Mouse (Mus musculus) kidney, postnatal 0 days (tissue): Measurements from ENCODE around the gene Cap1. TPM values are rescaled to one million over a fixed set of nuclear protein-coding genes. Genes with fewer than 3 reads are reported as not detected.

Experiments
- ATAC-seq: fragments of 200-750 bp; cut with Nextera tagmentation; replicated peaks from 2 replicates; pipeline ENCODE4 v1.8.0; 2017; ENCODE audit warnings: low read depth, moderate number of reproducible peaks, moderate TSS enrichment, moderate library complexity; ENCODE audit not compliant: low FRiP score
- DNase-seq: peaks from one replicate; pipeline ENCODE4 v3.0.0-alpha.2; 2016; ENCODE audit warnings: low spot score
- H3K27ac ChIP-seq: fragments of 300-500 bp; sonication (generic); 2 replicates; pipeline ENCODE4 v1.5.1; 2014; ENCODE audit warnings: mild to moderate bottlenecking
- H3K27me3 ChIP-seq: fragments of 300-500 bp; sonication (generic); 2 replicates; pipeline ENCODE4 v1.6.1; 2014; ENCODE audit warnings: low read length, mixed read lengths; ENCODE audit not compliant: insufficient read depth
- H3K36me3 ChIP-seq: fragments of 300-500 bp; sonication (generic); 2 replicates; pipeline ENCODE4 v1.6.1; 2014; ENCODE audit warnings: low read length, mixed read lengths; ENCODE audit not compliant: insufficient read depth
- H3K4me1 ChIP-seq: fragments of 300-500 bp; sonication (generic); replicated peaks from 2 replicates; pipeline ENCODE4 v1.6.1; 2014; ENCODE audit warnings: antibody characterized with exemption, low read length, mixed read lengths; ENCODE audit not compliant: insufficient read depth
- H3K4me2 ChIP-seq: fragments of 300-500 bp; sonication (generic); 2 replicates; pipeline ENCODE4 v1.6.1; 2014; ENCODE audit warnings: mild to moderate bottlenecking, low read length, moderate library complexity, mixed read lengths
- H3K4me3 ChIP-seq: fragments of 300-500 bp; sonication (generic); replicated peaks from 2 replicates; pipeline ENCODE4 v1.5.1; 2014; ENCODE audit warnings: low read depth, low read length
- H3K9ac ChIP-seq: fragments of 300-500 bp; sonication (generic); 2 replicates; pipeline ENCODE4 v1.6.1; 2014; ENCODE audit warnings: low read depth, low read length
- H3K9me3 ChIP-seq: fragments of 300-500 bp; sonication (generic); replicated peaks from 2 replicates; pipeline ENCODE4 v1.6.1; 2016; ENCODE audit warnings: low read length, inconsistent platforms, mixed read lengths
- CTCF ChIP-seq: IDR thresholded peaks from 2 replicates; pipeline ENCODE4 v1.5.1; 2016; ENCODE audit warnings: antibody characterized with exemption, low read depth, mild to moderate bottlenecking, moderate library complexity
- WGBS: fragments of 180-500 bp; shearing (Covaris S2); extraction: QIAGEN DNeasy Blood & Tissue Kit; methylation state at CpG from one replicate; pipeline ENCODE4 v1.1.7; 2014; 5-methylcytosine and 5-hydroxymethylcytosine counted together
- polyA plus RNA-seq: library from polyadenylated mRNA; unstranded; fragments of >200 nt; fragmentation: Nextera tagmentation; extraction: Ambion mirVana; gene quantifications from 2 replicates; pipeline ENCODE4 v1.2.1, GENCODE M21; 2015

The Cap1 gene
- polyA plus RNA-seq = 63.7 and 71.2 TPM in 2 replicates

GRCm38 (mm10) chr4:122885768-122886578 lies at the start of gene Cap1:
Cap1 (minus strand) TSS chr4:122886056.
- Histone ChIP-seq H3K27ac (peak within 1 kb of the TSS; percentile 99), H3K36me3 (peaks cover 1% of the 10 kb centered on the region; the same call in 1 of the 2 replicates), H3K9ac (peak within 1 kb of the TSS; percentile 82), H3K4me2 (peak within 1 kb of the TSS; percentile 71), H3K4me1 (peaks cover 25% of the 10 kb centered on the region; the same call in 1 of the 2 replicates), H3K9me3 (no peaks in the 10 kb centered on the region), H3K4me3 (peak within 1 kb of the TSS; percentile 89), H3K27me3 (no peaks in the 10 kb centered on the region)
- ATAC-seq = peak; percentile 96
- TF ChIP-seq CTCF = no peak
- whole genome bisulfite sequencing = under 1% methylated on average over 48 of the region's 49 CpGs
- DNase-seq = peak; percentile 99

DNA sequence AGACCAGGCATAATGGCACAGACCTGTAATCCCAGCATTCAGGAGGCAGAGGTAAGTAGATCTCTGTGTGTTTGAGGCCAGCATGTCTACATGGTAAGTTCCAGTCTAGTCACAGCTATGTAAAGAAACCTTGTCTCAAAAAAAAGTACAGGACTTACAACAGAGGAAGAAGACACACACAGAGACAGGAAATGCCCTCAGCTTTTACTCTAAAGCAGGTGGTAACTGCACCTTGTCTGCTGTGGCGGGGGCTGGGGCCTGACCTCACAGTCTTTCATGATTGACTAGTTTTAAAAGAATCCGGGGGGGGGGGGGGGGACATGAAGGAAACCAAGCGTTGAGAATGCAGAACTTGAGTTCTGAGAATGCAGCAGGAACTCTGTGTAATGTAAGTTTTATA lies 48.0 kb upstream of the Cap1 start:
- Histone ChIP-seq H3K36me3 (no peaks in the 10 kb centered on the region), H3K9ac (no peak overlapping the region), H3K4me3 (no peak overlapping the region), H3K27me3 (no peaks in the 10 kb centered on the region), H3K27ac (peak overlapping the region; percentile 8; the same call in 1 of the 2 replicates), H3K9me3 (no peaks in the 10 kb centered on the region), H3K4me1 (peaks cover 3% of the 10 kb centered on the region), H3K4me2 (no peak overlapping the region)
- ATAC-seq (no peak), DNase-seq (no peak)
- TF ChIP-seq CTCF = no peak
- 33% methylated on average over 3 of the region's 3 CpGs for WGBS

DNA sequence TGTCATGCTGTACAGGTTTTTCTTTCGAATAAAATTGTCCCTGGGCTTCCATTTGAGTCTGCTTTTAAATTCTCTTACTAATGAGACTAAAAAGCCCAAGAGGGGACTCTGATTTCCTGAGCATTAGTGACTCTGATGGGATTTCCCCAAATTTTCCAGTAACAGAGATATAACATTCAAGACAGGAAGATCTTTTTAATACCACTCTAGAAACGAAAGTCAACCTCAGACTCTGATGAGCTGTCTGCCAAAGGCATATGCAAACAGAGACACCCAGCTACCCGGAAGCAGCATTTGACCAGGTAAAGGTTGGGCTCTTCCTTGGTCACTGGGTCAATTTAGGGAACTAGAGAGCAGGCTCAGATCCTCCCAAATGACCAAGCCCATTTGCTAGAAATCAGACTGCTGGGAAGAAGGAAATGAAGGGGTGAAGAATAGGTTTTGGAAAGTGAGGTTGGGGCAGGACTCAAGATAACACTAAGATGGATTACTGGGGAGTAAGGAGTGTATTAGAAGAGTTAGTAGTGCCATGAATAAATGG lies 47.3 kb upstream of the Cap1 start:
- no peak overlapping the region for H3K27ac ChIP-seq
- no peak for ATAC-seq
- no peak overlapping the region for H3K9ac ChIP-seq
- H3K4me3 ChIP-seq = no peak overlapping the region
- TF ChIP-seq CTCF = no peak
- no peaks in the 10 kb centered on the region for H3K9me3 ChIP-seq
- no peak overlapping the region for H3K4me2 ChIP-seq
- no peaks in the 10 kb centered on the region for H3K27me3 ChIP-seq
- WGBS = 78% methylated on average over 3 of the region's 3 CpGs
- H3K36me3 ChIP-seq = no peaks in the 10 kb centered on the region
- DNase-seq = no peak
- peaks cover 3% of the 10 kb centered on the region for H3K4me1 ChIP-seq

GRCm38 (mm10) chr4:122932239-122932978 lies 46.6 kb upstream of the Cap1 start:
- ATAC-seq (no peak), DNase-seq (no peak)
- Histone ChIP-seq H3K4me1 (peaks cover 3% of the 10 kb centered on the region), H3K27ac (no peak overlapping the region), H3K36me3 (no peaks in the 10 kb centered on the region), H3K9me3 (no peaks in the 10 kb centered on the region), H3K4me2 (no peak overlapping the region), H3K27me3 (no peaks in the 10 kb centered on the region), H3K4me3 (no peak overlapping the region), H3K9ac (no peak overlapping the region)
- 79% methylated on average over 8 of the region's 8 CpGs for WGBS
- no peak for TF ChIP-seq CTCF

- Histone ChIP-seq H3K27ac (no peak overlapping the region), H3K4me1 (peaks cover 3% of the 10 kb centered on the region), H3K27me3 (no peaks in the 10 kb centered on the region), H3K9ac (no peak overlapping the region), H3K9me3 (no peaks in the 10 kb centered on the region), H3K4me2 (no peak overlapping the region), H3K36me3 (no peaks in the 10 kb centered on the region), H3K4me3 (no peak overlapping the region)
- TF ChIP-seq CTCF = no peak
- DNase-seq = no peak
- ATAC-seq = no peak
- 85% methylated on average over 2 of the region's 2 CpGs for WGBS
Measured at GRCm38 (mm10) chr4:122930939-122931590, 45.2 kb upstream of the Cap1 start.
